Mouse (Mus musculus) gastrocnemius, postnatal 4 days (tissue): ENCODE data around the gene Btn2a2. TPM values are rescaled to one million over a fixed set of nuclear protein-coding genes. Genes with fewer than 3 reads are reported as not detected.
A peak's percentile ranks its signal among the peaks of the same experiment; 100 is the strongest.

Experiments used
- DNase-seq, 2 experiments: peaks; one replicate each; pipeline ENCODE4 v3.0.0; 2021 to 2022; ENCODE audit warnings: low spot score in 2 of 2, mixed read lengths in 2 of 2
- long read RNA-seq, 2 experiments: library from polyadenylated mRNA; stranded (forward); transcript quantifications; one replicate each; pipeline ENCODE4 v2.0.0; 2021
- total RNA-seq, 2 experiments: library from RNA; stranded (reverse); gene quantifications; 2 replicates each; pipeline ENCODE4 v1.2.3; 2021

Btn2a2 gene
- total RNA-seq = under 1 TPM in 1 of 2 experiments, not detected in 1; 0.23 TPM
- long read RNA-seq, experiment 1 = 0 reads
- long read RNA-seq, experiment 2, partial matches to known transcripts = 0 of 1 reads
- long read RNA-seq, experiment 2, other reads (novel, unspliced or antisense) = 1 of 1 reads

DNA sequence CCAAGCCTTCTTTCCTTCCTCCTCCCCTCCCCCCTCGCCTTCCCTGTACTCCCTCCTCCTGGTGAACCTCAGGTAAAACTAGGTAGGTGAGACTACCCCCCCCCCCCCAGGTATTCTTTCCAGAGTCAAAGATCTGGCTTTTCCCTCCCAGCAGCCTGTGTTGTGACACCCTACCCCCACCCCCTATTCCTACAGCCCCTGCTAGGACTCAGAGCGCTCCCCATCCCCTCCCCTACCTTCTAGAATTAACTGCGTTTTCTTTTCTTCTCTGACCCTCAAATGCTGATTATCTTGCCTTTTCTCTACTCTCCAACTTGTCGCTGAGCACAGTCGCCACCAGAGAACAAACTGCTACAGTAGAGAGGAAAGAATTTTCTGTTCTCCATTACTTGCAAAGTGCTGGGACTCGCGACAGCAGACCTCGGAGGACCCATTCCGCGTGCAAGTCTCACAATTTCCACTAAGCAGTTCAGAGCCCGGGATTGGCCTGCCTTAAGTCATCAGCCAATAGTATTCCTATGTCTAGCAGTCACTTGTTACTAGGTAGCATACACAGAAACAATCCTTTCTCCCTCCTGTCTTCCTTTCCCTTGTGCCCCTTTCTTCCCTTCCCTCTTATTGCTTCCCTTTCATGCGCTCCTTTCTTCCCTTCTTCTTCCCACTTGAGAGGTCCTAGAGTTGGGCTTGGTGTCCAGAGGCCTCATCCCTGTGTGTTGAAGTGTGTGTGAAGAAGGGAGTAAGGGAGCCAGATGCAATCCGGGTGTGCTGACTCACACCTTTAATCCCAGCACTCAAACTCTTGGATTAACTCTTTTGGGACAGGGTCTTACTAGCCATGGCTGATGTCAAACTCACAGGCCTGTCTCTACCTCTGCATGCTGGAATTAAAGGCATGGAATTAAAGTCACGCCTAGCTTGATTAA lies at the start of gene Btn2a2:
Btn2a2 (minus strand) TSS at position 458 of the 923 bp plus-strand sequence.
- peak in 1 of 2 experiments; percentile 39 for DNase-seq

DNA sequence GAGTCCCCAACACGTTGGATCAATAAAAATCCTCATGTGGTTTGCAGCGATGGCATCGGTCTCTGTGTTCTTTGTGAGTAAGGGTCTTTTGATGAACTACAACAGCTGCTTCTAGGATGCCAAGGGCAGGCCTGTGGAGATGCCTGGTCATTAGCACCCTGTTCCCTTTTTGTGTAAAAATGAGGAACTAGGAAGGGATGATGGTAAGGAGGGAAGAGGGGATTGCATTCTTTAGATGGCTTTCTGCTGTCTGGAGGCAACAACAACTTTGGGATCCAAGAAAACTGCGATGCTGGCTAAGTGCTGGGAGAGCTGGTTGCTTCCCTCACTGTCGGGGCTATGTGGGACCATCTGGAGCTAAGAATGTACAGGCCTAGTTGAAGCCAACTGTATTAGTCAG lies 49.6 kb upstream of the Btn2a2 start:
- no peak for DNase-seq

DNA sequence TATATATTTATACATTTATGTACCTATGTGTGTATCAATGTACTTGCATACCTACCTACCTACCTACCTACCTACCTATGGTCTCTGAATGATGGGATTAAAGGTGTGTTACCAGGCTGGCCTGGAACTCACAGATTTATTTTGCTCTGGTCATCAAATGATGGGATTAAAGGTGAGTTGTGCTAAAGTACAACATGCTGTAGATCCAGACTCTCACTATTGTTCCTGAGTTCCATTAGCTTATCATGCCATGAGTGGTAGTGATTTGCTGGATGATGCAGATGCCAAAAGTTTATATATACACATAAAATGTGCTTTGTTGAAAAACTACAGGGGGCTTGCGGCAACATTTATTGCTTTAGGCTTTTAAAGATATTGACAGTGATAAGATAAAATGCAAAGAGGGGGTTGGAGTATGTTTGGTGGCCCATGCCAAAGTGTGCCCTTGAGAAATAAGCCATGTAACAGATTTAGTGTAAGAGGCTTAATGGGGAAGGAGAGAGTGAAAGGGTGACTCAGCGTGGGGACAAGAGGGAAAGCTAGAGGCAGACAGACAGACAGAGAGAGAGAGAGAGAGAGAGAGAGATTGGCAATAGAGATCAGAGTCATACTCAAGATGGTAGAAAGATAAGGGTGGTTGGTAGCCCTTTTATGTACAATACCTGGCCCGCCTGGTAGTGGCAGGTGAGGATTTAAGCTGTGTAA lies 48.5 kb upstream of the Btn2a2 start:
- no peak for DNase-seq

DNA sequence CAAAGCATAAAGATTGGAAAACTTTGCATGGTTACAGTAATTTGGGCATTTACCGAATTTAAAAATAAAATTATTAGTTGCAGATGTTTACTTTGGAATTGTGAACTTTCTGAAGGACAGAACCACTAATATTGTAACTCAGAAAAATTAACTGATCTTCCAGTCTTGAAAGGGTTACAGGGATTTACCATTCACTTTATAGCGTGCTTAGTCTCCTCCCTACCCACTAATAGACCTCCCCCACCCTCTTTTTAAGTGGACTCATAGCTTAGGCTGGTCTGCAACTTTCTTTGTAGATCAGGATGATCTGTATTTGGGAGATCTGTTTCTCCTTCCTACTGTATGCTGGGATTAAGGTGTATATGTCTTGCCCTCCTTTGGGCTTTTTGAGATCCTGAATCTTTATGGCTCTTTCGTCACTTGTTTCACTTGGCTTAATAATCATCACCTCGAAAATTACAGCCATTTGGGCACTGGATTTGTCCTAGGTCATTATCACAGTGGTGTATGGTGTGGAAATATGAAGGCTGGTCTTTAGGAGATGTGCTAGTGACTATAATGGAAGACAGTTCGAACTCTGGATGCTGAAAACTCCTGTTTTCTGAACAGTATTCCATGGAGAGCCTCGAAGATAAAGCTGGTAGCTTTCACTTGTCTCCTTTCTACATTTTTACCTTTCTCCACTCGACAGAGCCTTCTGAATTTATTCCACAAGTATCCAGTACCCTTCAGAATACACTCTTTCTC lies 47.6 kb upstream of the Btn2a2 start:
- DNase-seq = no peak

DNA sequence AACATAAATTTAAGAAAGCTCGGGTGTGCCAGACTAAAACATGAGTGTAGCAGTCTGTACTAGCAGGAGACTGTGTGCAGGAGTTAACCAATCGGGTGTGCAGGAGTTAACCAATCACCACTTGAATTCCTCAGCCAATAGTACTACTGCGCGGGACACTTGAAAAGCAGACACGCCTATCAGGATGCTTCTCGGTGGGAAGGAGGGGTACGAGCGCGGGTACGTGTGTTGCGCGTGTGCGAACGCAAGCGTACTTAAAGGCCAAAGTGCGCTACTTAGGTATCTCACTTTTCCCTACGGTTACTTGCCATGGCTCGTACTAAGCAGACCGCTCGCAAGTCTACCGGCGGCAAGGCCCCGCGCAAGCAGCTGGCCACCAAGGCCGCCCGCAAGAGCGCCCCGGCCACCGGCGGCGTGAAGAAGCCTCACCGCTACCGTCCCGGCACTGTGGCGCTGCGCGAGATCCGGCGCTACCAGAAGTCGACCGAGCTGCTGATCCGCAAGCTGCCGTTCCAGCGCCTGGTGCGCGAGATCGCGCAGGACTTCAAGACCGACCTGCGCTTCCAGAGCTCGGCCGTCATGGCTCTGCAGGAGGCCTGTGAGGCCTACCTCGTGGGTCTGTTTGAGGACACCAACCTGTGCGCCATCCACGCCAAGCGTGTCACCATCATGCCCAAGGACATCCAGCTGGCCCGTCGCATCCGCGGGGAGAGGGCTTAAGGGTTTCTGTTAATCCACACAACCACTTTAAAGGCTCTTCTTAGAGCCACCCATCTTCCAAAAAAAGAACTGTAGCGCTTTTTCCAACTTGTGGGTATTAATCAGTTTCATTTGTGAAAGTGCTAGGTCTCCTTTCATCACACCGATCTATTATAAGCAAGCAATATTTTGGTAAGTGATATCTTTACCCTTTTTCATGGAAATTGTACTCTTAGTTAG lies 46.7 kb upstream of the Btn2a2 start, which contains the start of gene Hist1h3g:
Hist1h3g (plus strand) TSS at position 286 of the 939 bp plus-strand sequence.
- DNase-seq = peak; percentile 37 to 78

DNA sequence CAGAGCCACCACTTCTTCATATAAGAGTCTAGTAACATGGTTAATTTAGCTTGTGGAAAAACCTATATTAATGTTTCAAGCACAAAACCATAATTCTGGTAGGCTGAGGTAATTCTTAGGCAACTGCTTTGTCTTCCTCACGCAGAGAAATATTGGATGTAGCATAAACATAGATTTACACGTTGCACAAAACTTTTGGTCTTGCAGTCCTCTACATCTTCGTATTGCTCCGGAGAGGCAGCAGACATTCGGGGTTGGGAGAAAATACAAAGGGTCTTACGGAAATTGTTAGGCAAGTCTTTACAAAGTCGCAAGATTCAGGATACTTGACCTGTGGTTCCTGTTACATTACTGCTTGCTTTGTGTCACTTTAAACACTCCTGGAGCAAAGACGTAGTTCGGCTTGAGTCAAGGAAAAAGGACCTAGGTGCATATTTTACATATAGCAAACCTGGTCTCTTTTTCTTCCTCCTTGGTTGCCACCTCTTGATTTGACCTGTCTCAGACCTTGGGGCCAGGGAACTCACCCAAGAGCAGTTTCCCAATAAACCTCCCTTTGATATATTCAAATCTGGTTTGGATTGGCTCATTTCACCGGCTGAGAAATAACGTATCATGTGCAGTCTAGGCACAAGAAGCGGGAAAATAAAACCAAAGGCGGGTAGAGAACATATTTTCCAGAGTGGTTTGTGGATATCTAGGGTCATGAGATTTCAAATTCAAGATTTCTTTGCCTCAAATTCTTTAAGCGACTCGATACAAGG lies 45.9 kb upstream of the Btn2a2 start:
- no peak for DNase-seq

GRCm38 (mm10) chr13:23533560-23534367 lies 45.1 kb upstream of the Btn2a2 start, which contains the start of gene Hist1h2af:
Gene Hist1h2af (plus strand): TSS chr13:23533906.
- DNase-seq = peak in 1 of 2 experiments; percentile 64

DNA sequence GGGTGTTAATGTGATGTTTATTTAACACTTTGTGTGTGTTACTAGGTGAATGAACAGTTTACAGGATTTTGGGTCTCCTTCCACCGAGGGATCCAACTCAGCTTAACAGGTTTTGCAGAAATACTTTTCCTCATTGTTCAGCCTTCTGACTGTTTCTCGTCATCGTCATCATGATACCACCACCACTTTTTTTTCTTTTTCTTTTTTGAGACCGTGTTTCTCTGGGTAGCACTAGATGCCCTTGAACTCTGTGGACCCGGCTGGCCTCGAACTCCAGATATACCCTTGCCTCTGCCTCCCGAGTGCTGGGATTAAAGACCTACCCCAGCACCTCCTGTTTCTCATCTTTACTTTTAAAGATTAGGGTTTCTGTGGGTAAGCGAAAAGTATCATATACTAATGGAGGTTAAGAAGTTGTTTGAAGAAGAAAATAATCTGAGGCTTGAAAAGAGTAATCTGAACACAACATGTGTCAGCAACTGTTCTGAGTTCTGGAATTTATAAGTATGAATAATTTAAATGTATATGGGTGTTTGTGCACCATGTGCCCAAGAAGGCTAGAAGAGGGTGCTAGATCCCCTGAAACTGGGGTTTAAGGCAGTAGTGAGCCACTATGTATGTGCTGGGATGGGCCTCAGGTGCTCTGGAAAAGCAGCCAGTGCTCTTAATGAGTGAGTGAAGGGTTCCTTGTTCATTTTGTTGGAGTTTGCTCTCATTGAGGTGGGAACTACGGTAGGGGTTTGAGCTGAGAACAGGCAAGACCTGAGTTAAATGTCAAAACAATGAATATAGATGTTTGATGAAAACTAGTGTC lies 43.8 kb upstream of the Btn2a2 start:
- DNase-seq = no peak

- DNase-seq = peak; percentile 78 to 93
These were observed 42.5 kb upstream of the Btn2a2 start, which contains the start of gene Hist1h4h for GRCm38 (mm10) chr13:23530901-23531875. Gene Hist1h4h (plus strand): TSS chr13:23531050.

DNA sequence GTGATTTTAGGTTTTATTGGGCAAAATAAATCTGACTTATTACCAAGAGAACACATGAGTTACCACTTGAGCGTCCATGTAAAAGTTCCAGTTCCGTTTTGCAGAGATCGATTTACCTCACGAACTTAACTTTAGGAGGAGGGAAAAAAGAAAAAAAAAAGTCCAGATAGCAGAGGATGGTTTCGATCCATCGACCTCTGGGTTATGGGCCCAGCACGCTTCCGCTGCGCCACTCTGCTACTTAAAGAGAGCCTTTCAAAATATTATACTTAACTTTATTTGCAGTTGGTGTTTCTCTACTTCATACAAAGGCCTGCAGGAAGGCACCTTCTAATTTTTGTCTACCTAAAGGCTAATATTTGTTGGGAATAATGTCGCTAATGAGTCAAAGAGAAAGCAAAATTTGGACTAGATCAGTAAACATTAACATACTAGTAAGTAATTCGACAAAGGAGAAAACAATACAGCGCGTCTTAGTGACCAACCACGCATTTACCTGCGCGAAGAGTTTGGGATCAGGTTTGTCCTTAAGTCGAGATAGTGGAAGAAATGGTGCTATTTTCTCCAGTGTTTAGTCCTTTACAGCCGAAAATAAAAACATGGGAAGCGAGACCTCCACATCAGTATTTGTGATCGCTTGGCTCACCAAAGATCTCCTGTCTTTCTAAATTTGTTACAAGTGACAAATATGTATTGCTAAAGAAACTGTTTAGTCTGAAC lies 41.7 kb upstream of the Btn2a2 start:
- peak in 1 of 2 experiments; percentile 54 for DNase-seq

GRCm38 (mm10) chr13:23529480-23530165 lies 41.0 kb upstream of the Btn2a2 start:
- DNase-seq = no peak

- no peak for DNase-seq
These were observed 40.3 kb upstream of the Btn2a2 start for GRCm38 (mm10) chr13:23529005-23529404.

GRCm38 (mm10) chr13:23526312-23526711 lies 37.7 kb upstream of the Btn2a2 start:
- peak; percentile 82 for DNase-seq

DNA sequence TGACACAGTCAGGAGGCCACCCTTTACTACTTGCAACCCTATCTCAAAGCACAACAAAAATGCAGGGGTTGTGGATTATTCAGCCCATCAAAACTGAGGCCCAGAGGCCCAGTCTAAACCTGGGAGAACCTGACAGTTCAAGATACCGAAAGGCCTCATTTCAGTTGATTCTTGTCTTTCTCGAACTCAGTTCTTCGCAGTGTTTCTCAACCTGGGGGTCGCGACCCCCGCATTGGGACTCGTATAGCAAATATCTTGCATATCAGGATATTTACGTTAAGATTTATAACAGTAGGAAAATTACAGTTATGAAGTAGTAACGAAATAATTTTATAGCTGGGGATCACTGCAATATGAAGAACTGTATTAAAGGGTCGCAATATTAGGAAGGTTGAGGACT lies 37.2 kb upstream of the Btn2a2 start:
- DNase-seq = no peak

GRCm38 (mm10) chr13:23524654-23525053 lies 36.0 kb upstream of the Btn2a2 start:
- peak; percentile 57 to 75 for DNase-seq
